Mouse (Mus musculus) heart, embryonic 11.5 days (tissue): ENCODE results near the gene Ctnnd2. TPM values are rescaled to one million over a fixed set of nuclear protein-coding genes. Genes with fewer than 3 reads are reported as not detected.

ENCODE experiments used
- ATAC-seq: fragments of 200-750 bp; cut with Nextera tagmentation; replicated peaks from 2 replicates; pipeline ENCODE4 v1.8.0; 2017; ENCODE audit warnings: moderate library complexity; ENCODE audit not compliant: insufficient number of reproducible peaks, low FRiP score, low TSS enrichment
- H3K27ac ChIP-seq: fragments of 300-500 bp; sonication (generic); 2 replicates; pipeline ENCODE4 v1.5.1; 2014; ENCODE audit warnings: mild to moderate bottlenecking, low read depth, low read length
- H3K27me3 ChIP-seq: fragments of 300-500 bp; sonication (generic); 2 replicates; pipeline ENCODE4 v1.6.1; 2014; ENCODE audit warnings: mild to moderate bottlenecking, low read length, mixed read lengths; ENCODE audit not compliant: control insufficient read depth, insufficient read depth
- H3K36me3 ChIP-seq: fragments of 300-500 bp; sonication (generic); 2 replicates; pipeline ENCODE4 v1.6.1; 2014; ENCODE audit warnings: mild to moderate bottlenecking, low read length, moderate library complexity, mixed read lengths; ENCODE audit not compliant: control insufficient read depth, insufficient read depth
- H3K4me1 ChIP-seq: fragments of 300-500 bp; sonication (generic); 2 replicates; pipeline ENCODE4 v1.6.1; 2014; ENCODE audit warnings: low read length; ENCODE audit not compliant: control insufficient read depth, insufficient read depth
- H3K4me2 ChIP-seq: fragments of 300-500 bp; sonication (generic); 2 replicates; pipeline ENCODE4 v1.6.1; 2014; ENCODE audit warnings: mild to moderate bottlenecking, moderate library complexity
- H3K4me3 ChIP-seq: fragments of 300-500 bp; sonication (generic); 2 replicates; pipeline ENCODE4 v1.5.1; 2014; ENCODE audit warnings: low read depth, low read length
- H3K9ac ChIP-seq: fragments of 300-500 bp; sonication (generic); 2 replicates; pipeline ENCODE4 v1.6.1; 2014; ENCODE audit warnings: mild to moderate bottlenecking, low read depth, low read length, moderate library complexity
- H3K9me3 ChIP-seq: fragments of 300-500 bp; sonication (generic); replicated peaks from 2 replicates; pipeline ENCODE4 v1.6.1; 2016; ENCODE audit warnings: low read length; ENCODE audit not compliant: control insufficient read depth
- WGBS: fragments of 180-500 bp; shearing (Covaris S2); extraction: QIAGEN DNeasy Blood & Tissue Kit; methylation state at CpG from one replicate; pipeline ENCODE4 v1.1.7; 2014; ENCODE audit not compliant: insufficient replicate concordance; 5-methylcytosine and 5-hydroxymethylcytosine counted together
- polyA plus RNA-seq: library from polyadenylated mRNA; unstranded; fragments of >200 nt; fragmentation: Nextera tagmentation; extraction: Ambion mirVana; gene quantifications from 2 replicates; pipeline ENCODE4 v1.2.1, GENCODE M21; 2014

The Ctnnd2 gene
- polyA plus RNA-seq, 1 experiment from 2014 or later = 2.1 TPM

- ATAC-seq = no peak
- H3K4me2 ChIP-seq = no peak overlapping the region
- no peaks in the 10 kb centered on the region for H3K27me3 ChIP-seq
- H3K9ac ChIP-seq = no peak overlapping the region
- H3K4me3 ChIP-seq = no peak overlapping the region
- H3K36me3 ChIP-seq = no peaks in the 10 kb centered on the region
- H3K4me1 ChIP-seq = no peaks in the 10 kb centered on the region
- 84% methylated on average over 5 of the region's 5 CpGs for WGBS
- no peak overlapping the region for H3K27ac ChIP-seq
- H3K9me3 ChIP-seq = no peaks in the 10 kb centered on the region
These were observed 40.4 kb downstream of the Ctnnd2 start for GRCm38 (mm10) chr15:30212746-30213145.

- H3K9me3 ChIP-seq = no peaks in the 10 kb centered on the region
- no peak for ATAC-seq
- H3K27ac ChIP-seq = no peak overlapping the region
- H3K9ac ChIP-seq = no peak overlapping the region
- H3K4me3 ChIP-seq = no peak overlapping the region
- no peak overlapping the region for H3K4me2 ChIP-seq
- H3K36me3 ChIP-seq = no peaks in the 10 kb centered on the region
- 79% methylated on average over 4 of the region's 4 CpGs for WGBS
- no peaks in the 10 kb centered on the region for H3K27me3 ChIP-seq
- no peaks in the 10 kb centered on the region for H3K4me1 ChIP-seq
These were observed 43.5 kb downstream of the Ctnnd2 start for GRCm38 (mm10) chr15:30215871-30216270.

GRCm38 (mm10) chr15:30229112-30229511 is 56.7 kb downstream of the Ctnnd2 start:
- no peak overlapping the region for H3K4me3 ChIP-seq
- no peak for ATAC-seq
- no peaks in the 10 kb centered on the region for H3K9me3 ChIP-seq
- no peak overlapping the region for H3K4me2 ChIP-seq
- WGBS = 82% methylated on average over 4 of the region's 4 CpGs
- no peaks in the 10 kb centered on the region for H3K4me1 ChIP-seq
- no peak overlapping the region for H3K9ac ChIP-seq
- no peak overlapping the region for H3K27ac ChIP-seq
- H3K27me3 ChIP-seq = no peaks in the 10 kb centered on the region
- no peaks in the 10 kb centered on the region for H3K36me3 ChIP-seq

DNA sequence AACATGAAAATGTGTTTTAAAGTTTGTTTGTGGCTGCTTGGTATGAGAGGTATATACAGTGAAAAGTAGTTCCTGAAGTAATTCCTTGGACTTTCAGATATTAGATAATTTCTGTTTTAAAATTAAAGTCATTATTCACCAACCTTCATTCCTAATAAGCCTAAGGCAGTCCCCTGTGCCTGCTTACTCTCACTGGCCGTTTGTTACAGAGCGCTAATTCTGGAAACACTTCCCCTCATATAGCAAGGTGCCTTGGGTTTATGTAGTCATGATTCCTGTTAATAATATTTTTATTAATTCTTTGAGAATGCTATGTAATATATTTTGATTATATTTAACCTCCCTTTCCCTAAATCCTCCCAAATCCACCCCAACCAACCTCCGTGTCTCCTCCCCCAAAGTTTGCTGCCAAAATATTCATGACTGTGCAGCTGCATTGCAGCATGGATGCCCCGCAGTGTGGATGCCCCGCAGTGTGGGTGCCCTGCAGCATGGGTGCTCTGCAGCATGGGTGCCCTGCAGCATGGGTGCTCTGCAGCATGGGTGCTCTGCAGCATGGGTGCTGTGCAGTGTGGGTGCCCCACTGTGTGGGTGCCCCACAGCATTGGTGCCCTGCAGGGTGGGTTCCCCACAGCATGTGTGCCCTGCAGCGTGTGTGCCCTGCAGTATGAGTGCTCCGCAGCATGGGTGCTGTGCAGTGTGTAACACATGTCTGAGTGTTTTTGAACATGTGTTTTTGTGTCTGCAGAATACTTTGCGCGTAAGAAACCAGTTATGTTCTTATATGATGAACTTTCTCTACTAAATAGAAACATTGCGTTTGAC is 63.0 kb downstream of the Ctnnd2 start:
- WGBS = 85% methylated on average over 10 of the region's 10 CpGs
- Histone ChIP-seq H3K4me1 (no peaks in the 10 kb centered on the region), H3K36me3 (no peaks in the 10 kb centered on the region), H3K4me2 (no peak overlapping the region), H3K9ac (no peak overlapping the region), H3K27me3 (no peaks in the 10 kb centered on the region), H3K27ac (no peak overlapping the region), H3K9me3 (no peaks in the 10 kb centered on the region), H3K4me3 (no peak overlapping the region)
- no peak for ATAC-seq

- no peak overlapping the region for H3K27ac ChIP-seq
- no peaks in the 10 kb centered on the region for H3K36me3 ChIP-seq
- H3K4me3 ChIP-seq = no peak overlapping the region
- no peaks in the 10 kb centered on the region for H3K4me1 ChIP-seq
- no peak overlapping the region for H3K9ac ChIP-seq
- WGBS = 62% methylated on average over 2 of the region's 2 CpGs
- no peaks in the 10 kb centered on the region for H3K27me3 ChIP-seq
- no peak overlapping the region for H3K4me2 ChIP-seq
- ATAC-seq = no peak
- H3K9me3 ChIP-seq = no peaks in the 10 kb centered on the region
These were observed 68.5 kb downstream of the Ctnnd2 start for GRCm38 (mm10) chr15:30240881-30241280.

DNA sequence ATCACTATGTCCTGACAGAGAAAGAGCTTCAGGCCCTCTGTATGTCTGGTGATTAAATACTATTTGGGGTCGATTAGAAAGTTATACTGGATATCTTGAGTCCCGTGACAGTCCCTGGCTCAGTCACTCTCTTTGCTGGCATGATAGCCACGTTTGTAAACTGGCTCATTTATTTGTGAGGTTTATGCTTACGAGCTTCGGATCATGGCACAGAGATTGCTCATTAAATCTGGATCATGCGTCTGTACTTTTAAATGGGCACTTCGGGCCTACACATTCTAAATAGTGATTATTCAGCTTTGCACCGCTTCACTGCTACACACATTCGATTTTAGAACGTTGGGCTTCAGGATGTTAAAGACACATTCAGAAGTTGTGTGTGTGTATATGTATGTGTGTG is 96.4 kb downstream of the Ctnnd2 start:
- no peak overlapping the region for H3K9ac ChIP-seq
- no peak overlapping the region for H3K4me3 ChIP-seq
- no peak overlapping the region for H3K27ac ChIP-seq
- H3K27me3 ChIP-seq = no peaks in the 10 kb centered on the region
- H3K9me3 ChIP-seq = no peaks in the 10 kb centered on the region
- H3K36me3 ChIP-seq = no peaks in the 10 kb centered on the region
- WGBS = 86% methylated on average over 10 of the region's 10 CpGs
- no peaks in the 10 kb centered on the region for H3K4me1 ChIP-seq
- H3K4me2 ChIP-seq = no peak overlapping the region
- ATAC-seq = no peak

- H3K36me3 ChIP-seq = no peaks in the 10 kb centered on the region
- 80% methylated on average over 8 of the region's 8 CpGs for WGBS
- no peaks in the 10 kb centered on the region for H3K4me1 ChIP-seq
- no peaks in the 10 kb centered on the region for H3K27me3 ChIP-seq
- no peak overlapping the region for H3K4me2 ChIP-seq
- ATAC-seq = no peak
- H3K4me3 ChIP-seq = no peak overlapping the region
- no peak overlapping the region for H3K9ac ChIP-seq
- H3K27ac ChIP-seq = no peak overlapping the region
- no peaks in the 10 kb centered on the region for H3K9me3 ChIP-seq
These were observed 98.8 kb downstream of the Ctnnd2 start for GRCm38 (mm10) chr15:30271141-30271572.

DNA sequence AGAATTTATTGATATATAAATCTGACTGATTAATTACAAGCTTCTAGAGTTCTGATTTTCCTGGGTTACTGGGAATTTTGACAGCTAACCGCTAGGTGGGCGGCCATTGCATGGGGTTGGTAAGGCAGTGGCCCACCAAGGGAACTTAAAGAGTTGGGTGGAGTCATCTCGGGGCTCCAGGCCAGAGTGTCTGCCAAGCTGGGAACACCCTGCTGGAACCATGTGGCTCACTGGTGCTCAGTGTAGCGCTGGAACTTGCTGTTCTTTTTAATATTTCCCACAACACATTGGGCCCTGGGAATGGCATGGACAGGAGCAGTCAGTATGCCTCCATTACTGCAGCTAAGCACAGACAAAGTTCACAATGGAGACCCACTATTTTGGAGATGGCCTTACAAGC is 99.9 kb downstream of the Ctnnd2 start:
- H3K4me1 ChIP-seq = no peaks in the 10 kb centered on the region
- H3K27ac ChIP-seq = no peak overlapping the region
- WGBS = 74% methylated on average over 4 of the region's 4 CpGs
- no peak for ATAC-seq
- H3K27me3 ChIP-seq = no peaks in the 10 kb centered on the region
- no peaks in the 10 kb centered on the region for H3K36me3 ChIP-seq
- H3K9ac ChIP-seq = no peak overlapping the region
- H3K9me3 ChIP-seq = no peaks in the 10 kb centered on the region
- no peak overlapping the region for H3K4me3 ChIP-seq
- H3K4me2 ChIP-seq = no peak overlapping the region

- 77% methylated on average over 5 of the region's 5 CpGs for WGBS
- Histone ChIP-seq H3K9me3 (no peaks in the 10 kb centered on the region), H3K9ac (no peak overlapping the region), H3K27me3 (no peaks in the 10 kb centered on the region), H3K4me2 (no peak overlapping the region), H3K4me3 (no peak overlapping the region), H3K36me3 (no peaks in the 10 kb centered on the region), H3K27ac (no peak overlapping the region), H3K4me1 (no peaks in the 10 kb centered on the region)
- no peak for ATAC-seq
These were observed 103.3 kb downstream of the Ctnnd2 start for GRCm38 (mm10) chr15:30275721-30276120.
